Mouse (Mus musculus): ENCODE measurements around the gene Bbc3.

Gene Bbc3

DNA sequence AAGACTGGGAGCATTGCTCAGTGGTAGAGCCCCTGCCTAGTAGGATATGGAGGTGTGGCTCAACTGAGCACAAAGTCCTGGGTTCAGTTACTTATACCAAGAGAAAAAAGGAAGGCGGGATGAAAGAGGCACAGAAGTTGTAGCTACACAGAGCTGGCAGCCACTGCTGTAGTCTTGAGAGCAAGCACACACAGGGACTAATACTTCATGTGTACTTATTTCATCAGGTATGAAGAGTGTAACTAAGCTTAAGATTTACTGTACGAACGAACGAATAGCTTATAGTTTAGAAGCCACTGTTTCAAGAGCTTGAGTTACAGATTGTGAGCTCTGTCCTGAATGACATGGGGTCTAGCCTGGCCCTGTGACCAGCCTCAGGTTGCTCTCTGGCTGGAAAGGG, 11.0 kb downstream of the Bbc3 start:
- DNase-seq, result no peak

- no peak for DNase-seq
Observed at GRCm38 (mm10) chr7:16320479-16320878, 12.3 kb downstream of the Bbc3 start.

DNA sequence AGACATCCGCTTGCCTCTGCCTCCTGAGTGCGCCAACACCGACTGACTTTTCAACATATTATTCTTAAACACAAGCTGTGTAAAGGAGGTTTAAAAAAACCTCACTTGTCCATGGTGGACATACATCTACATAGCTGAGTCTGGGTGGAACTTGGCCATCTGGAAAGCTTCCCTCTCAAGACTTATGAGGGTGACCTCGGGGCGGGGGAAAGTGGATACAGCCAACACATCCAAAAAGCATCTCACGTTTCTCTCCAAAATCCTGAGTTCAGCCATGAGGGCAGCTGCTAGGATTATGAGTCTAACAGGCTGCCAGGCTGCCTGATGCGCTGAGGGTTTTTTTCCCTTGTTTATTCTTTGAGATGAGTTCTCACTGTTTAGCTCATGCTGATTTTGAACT, 16.5 kb downstream of the Bbc3 start:
- DNase-seq, result no peak

GRCm38 (mm10) chr7:16325920-16326606, 17.9 kb downstream of the Bbc3 start:
- DNase-seq, result no peak

DNA sequence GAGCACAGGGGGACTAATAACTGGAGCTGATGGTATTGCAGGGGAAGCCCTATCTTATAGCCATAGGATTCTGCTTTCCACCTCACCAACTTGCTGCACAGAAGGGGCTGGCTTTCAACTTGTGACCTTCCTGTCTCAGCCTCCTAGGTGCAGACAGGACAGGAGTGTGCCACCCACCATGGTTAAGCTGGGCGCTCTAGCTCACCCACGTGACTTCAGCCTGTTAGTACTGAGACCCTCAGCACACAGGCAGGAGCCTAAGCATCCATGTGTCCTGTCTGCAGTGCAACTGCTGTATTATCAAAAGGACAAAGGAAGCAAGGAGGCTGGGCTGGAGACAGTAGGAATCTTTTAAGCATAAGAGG, 18.4 kb downstream of the Bbc3 start:
- no peak for DNase-seq

- no peak for DNase-seq
Observed at GRCm38 (mm10) chr7:16329146-16329545, 21.0 kb downstream of the Bbc3 start.

DNA sequence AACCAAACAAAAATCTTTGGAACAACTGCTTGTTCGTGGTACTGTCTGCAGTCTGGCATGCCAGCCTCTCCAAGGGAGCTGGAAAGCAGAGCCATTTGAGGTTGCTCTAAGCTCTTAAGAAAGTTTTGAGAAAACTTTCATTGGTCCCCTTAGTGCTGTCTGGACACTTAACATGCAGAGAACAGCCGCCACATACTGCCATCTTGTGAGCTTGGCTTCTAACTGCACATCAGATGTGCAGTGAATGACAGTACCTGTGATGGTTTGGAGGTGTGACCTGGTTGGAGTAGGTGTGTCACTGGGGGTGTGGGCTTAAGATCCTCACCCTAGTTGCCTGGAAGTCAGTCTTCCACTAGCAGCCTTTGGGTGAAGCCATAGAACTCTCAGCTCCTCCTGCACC, 29.5 kb downstream of the Bbc3 start:
- DNase-seq, result no peak

GRCm38 (mm10) chr7:16344598-16344997, 36.4 kb downstream of the Bbc3 start:
- no peak for DNase-seq

GRCm38 (mm10) chr7:16345297-16345696, 37.1 kb downstream of the Bbc3 start:
- DNase-seq, result no peak

- DNase-seq, result no peak
Observed at GRCm38 (mm10) chr7:16349999-16350398, 41.8 kb downstream of the Bbc3 start.

DNA sequence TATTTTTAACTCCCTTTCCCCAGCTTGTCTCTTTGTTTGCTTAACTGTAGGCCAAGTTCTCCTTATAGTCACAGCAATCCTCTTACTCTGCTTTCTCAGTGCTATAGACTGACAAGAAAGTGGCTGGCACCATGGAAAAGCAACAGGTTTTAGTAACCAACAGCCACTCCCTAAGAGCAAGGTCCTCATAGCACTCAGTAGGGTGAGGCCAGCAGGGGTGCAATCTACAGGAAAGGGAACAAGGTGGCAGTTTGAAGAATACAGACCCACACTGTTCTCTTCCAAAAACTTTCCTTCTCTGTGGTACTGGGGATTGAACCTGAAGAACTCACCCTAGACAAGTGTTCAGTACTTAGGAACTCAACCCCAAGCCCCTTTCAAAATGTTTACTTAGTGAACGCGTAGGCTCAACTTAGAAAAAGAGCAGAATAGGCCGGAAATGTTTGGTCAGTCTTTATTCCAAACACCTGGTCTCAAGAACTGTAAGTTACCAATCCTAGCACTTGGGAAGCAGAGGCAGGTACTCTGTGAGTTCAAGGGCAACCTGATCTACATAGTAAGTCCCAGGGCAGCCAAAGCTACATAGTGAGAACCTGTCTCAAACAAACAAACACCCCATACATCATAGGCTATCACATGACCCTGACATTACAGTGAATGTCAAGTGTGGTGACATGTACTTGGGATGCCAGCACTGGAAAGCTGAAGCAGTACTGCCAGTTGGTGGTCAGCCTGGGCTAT, 47.8 kb downstream of the Bbc3 start:
- DNase-seq, result no peak

DNA sequence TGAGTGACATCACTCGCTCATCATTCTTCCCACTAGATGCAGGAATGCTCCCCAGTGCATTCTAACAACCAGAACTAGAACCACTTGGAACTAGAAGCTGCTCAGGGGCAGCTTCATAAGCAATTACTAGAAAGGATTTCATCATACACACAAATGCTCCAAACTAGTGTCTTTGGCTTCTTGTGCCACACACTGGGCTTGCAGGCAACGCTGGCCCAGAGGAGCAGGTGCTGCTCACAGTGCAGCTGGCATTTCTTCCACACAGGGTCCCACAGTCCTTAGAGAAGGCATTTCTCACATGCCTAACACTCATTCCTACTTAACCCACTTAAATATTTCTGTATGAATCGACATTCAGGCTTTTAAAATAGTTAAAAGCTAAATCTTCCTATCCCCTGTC, 49.4 kb downstream of the Bbc3 start:
- no peak for DNase-seq

- no peak for DNase-seq
Observed at GRCm38 (mm10) chr7:16364319-16364718, 56.1 kb downstream of the Bbc3 start.

DNA sequence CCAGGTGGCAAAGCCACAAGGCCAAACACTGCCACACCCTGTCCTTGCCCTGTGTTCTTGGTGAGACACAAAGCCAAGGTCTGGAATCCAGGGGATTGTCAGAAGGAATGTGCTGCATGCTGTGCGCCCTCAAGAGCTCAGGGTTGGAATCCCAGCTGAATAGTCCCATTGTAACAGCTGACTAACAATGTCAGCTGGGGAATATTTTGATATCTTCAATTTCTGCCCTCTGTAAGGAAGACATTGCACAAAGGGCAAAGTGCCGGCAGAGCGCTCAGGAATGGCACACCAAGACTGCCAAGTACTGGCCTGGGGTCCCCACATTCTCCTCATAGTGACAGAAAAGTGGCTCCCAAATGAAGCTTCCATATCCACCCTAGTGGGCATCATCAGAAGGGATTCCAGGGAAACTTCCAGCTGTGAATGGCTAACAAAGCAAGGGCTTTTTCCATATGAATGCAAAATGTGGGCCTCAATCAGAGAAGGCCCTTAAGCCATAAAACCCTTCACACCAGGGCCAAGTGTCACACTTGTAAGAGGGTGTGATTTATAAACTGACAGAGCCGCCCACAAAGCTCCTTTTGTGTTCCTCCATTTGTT, 56.8 kb downstream of the Bbc3 start:
- no peak for DNase-seq

DNA sequence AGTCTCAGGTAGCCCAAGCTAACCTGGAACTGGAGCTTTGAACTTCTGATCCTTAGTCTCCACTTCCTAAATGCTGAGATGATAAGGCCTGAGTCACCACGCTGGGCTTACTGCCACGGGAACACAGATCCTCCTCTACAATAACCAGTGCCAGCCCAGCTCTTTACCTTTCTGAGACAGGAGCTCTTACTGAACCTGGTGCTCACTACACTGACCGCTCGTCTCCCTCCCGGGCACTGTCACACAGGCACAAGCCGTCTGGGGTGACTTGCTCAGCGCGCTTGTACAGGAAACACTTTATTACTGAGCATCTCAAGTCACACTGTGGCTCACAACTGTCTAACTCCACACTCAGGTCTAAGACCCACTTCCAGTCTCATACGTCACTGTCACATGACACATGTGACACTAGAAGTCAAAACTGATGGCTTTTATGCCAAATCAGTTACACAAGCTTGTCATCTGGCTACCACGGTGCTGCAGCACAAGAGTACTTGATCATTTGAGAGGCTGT, 58.0 kb downstream of the Bbc3 start:
- DNase-seq, result no peak

- no peak for DNase-seq
Observed at GRCm38 (mm10) chr7:16366669-16367068, 58.5 kb downstream of the Bbc3 start.

Measured in right cerebral cortex, adult 18-20 months (tissue).